Mouse (Mus musculus): ENCODE results near the gene Cc2d2b. TPM values are rescaled to one million over a fixed set of nuclear protein-coding genes. Genes with fewer than 3 reads are reported as not detected.

Gene Cc2d2b
- total RNA-seq, 2 experiments from 2014 or later, result not detected

DNA sequence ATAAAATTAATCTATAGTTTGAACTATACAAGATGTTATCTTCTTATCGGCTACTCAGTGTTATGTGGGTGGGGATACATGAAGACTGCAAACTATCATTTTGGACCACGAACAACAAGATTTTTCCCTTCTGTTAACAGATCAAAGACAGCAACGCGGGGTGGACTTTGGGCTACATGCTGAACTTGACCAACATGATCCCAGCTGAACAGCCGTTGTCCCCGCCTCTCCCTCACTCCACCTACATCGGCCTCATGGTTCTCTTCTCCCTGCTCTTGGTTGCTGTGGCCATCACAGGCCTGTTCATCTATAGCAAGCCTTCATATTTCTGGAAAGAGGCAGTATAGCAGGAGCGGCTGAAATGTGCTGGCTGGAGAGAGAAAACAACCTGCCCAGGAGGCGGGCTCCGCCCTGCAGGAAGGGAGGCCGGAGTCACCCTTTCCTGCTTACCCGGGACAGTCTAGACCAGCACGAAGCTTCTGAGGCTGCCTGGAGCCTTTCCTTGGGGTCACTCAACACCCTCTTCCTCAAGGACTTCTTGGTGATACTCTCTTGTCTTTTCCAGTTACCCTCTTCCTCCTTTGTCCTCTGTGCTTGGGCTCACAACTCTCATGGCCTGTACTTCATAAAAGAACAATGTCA is 9.7 kb upstream of the Cc2d2b start:
- no peak for ATAC-seq (replicated peaks; ENCODE audit: low FRiP score, poor library complexity, severe bottlenecking)

DNA sequence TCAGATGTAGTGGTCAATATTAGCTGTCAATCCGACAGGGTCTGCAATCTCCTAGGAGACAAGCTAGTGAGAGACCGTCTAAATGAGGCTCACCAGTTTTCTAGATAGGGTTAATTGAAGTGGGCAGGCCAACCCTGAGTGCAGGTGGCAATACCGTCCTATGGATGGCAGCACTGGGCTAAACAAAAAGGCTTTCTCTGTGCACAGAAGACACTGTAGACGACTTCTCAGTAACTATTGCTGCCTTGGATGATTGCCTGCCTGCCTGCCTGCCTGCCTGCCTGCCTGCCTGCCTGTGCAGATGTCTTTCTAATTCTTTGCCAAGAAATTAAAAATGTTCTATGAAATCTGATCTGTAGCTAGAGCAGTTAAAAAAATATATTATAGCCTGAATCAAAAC is 1.9 kb upstream of the Cc2d2b start:
- ATAC-seq (replicated peaks; ENCODE audit: low FRiP score, poor library complexity, severe bottlenecking), result 0 out of 2 replicates have a peak, but pooled peaks have one; percentile 45

DNA sequence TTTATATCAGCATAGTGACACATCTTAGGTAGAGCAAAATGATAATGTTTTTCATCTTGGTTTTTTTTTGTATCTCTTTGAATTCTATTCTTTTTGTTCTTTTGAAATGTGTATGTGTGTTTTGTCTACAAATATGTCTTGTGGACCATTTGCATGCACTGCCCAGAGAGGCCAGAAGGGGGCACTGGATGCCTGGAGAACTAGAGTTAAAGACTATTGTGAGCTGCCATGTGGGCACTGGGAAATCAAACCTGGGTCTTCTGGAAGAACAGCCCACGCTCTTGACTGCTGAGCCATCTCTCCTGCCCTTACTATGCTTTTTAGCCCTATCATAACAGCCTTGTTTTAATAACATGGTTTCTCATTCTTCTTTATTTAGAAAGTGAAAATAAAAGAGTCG is 5.8 kb downstream of the Cc2d2b start:
- peak; percentile 88 for ATAC-seq (replicated peaks; ENCODE audit: low FRiP score, poor library complexity, severe bottlenecking)

DNA sequence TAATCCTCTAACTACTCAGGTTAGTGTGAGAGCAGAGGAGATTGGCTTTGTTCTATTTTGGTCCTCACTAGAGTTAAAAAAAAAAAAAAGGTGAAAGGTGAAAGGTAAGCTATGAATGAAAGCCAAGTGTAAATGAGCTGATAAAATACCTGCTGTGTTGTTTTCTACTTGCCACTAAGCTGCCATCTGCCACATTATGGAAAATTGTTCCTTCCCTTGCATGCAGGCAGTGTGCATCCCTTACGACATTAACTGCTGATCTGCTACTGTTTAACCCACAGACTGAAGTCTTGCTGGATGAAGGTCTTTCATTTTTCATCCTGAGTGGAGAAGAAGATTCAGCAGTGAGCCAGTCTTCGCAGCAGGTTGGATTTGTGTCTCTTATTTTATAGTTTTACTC is 11.5 kb downstream of the Cc2d2b start:
- ATAC-seq (replicated peaks; ENCODE audit: low FRiP score, poor library complexity, severe bottlenecking), result no peak

DNA sequence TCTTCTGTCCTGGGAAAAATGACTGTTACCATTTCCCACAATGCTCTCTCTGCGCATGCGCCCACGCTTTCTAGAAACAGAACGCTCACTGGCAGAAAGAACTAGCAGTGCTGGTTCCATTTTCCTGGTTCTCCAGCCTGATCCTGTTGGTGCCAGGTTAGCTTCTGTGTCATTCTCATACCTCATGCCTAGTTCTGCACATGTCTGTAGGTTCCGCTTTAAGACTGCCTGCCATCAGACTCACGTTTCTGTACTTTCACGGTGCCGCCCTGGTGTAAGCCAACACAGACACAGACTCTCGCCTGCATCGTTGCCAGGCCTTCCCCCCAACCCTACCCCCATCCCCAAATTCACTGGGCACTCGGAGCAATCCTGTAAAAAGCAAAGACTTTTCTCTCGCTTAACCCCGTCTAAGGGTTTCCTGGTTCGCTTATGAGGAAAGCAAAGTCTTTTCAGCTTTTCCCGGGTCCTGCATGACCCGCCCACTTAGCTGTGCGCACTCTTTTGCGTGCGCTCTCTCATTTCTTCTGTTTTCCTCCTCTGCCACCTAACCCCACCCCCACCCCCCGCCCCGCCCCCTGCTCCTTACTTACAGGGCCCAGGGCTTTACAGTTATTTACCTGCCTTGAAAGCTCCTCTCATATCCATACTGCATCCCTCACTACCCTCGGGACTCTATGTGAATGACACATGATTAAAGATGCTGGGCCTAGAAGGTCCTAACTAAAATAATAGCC is 13.6 kb downstream of the Cc2d2b start:
- ATAC-seq (replicated peaks; ENCODE audit: low FRiP score, poor library complexity, severe bottlenecking), result peak; percentile 66; the same call in 1 of the 2 replicates

DNA sequence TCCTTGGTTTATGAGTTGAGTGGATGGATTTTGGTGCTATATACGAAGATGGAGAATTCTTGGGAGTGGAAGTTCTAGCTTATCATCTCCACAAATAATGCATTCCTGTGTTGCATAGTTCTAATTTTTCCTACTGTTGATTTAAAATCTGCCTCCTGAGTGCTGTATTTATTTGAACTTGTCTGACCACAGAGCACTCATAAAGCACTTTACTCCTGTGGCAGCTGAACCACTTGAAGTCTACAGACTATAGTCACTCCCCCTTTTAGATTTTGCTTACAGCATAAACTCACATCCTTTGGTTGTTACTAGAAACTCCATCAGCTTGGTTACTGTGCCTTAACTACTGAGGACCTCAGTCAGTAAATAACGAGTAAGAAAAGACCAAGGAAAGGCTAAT is 18.6 kb downstream of the Cc2d2b start:
- no peak for ATAC-seq (replicated peaks; ENCODE audit: low FRiP score, poor library complexity, severe bottlenecking)

DNA sequence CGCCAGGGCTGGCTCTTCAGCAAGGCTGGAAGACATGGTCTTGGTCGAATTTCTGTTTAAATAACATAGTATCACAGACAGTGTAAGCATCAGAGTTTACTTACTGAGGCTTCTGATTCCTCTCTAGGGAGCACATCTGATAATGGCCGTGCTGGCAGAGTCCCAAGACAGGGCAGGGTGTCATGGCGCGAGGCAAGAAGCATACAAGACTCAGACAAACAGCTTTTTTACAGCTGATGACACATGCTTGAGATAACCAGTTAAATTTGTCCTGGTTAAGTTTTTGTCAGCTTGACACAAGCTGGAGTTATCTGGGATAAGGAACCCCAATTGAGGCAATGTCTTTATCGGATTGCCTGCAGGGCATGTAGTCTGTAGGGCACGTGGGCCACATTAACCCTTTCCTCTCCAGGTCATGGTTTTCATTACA is 20.8 kb downstream of the Cc2d2b start:
- ATAC-seq (replicated peaks; ENCODE audit: low FRiP score, poor library complexity, severe bottlenecking), result peak; percentile 92

DNA sequence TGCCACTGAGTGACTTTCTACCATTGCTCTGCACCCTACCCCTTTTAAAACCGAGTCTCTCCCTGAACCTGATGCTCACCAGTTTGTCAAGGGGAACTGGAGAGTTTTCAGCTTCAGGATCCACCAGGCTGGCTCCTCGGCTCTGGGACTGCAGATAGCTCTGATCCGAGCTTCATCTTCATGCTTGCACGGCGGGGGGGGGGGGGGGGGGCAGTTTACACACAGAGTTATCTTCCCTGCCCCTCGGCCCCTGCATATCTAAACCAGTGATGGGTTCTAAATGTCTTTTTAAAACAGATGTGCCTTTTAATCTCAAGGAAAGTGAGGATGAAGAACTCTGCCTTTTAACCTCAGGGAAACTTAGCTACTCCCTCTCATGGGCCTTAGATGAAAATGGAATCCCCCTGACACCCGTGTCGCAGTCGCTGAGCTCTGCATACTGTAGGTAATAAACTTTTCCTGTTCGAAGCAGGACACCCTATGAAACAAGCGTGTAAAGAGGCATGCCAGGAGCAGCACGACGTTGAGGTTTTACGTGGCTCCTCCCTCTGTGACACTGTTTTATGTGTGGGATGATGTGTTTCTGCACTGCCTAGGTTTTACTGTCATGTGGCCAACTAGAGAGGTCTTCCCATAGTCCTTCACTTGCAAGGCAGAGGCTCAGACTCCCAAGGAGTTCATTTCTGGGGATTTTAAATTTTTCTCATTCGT is 39.6 kb downstream of the Cc2d2b start:
- ATAC-seq (replicated peaks; ENCODE audit: low FRiP score, poor library complexity, severe bottlenecking), result no peak

DNA sequence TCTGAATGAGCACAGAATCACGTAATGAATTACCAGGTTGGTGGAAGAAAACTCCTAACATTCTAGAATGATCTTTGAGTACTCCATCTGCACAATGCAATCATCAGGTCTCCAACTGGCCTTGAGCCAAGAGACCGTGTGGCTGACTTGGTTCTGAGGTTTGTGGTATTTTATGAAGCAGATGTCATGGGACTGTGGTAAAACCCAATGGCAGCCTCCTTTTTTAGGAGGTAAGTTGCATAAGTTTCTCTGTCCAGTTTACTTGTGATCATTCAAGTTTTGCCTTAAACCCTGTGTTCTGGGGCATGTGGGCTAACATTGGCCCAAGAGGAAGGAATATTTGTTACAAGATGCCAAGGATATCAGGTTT is 40.1 kb downstream of the Cc2d2b start:
- ATAC-seq (replicated peaks; ENCODE audit: low FRiP score, poor library complexity, severe bottlenecking), result no peak

DNA sequence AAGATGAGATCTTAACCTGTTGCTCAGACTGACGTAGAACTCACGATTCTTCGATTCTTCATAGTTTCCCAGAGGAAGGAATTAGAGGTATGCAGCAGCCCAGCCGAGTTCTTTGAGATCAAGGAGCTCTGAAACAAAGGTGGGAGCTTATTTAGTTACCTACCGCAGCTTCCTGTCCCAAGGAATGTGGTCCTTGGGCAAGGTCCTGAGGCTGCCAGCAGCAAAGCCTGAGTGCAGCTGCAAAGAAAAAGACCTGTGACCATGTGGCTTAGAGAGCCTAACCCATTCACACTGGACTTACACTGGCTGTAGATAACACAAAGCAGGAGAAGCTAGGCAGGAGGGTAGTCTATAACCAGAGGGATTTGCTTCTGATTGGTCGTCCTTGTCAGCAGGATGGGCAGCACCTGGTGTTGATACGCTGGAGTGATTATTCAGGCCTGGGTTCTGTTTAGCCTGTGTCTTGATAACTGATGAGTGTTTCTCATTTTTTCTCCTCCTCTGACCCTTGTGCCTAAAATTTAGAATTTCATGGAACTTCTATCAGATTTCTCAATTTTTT is 56.7 kb downstream of the Cc2d2b start:
- no peak for ATAC-seq (replicated peaks; ENCODE audit: low FRiP score, poor library complexity, severe bottlenecking)

DNA sequence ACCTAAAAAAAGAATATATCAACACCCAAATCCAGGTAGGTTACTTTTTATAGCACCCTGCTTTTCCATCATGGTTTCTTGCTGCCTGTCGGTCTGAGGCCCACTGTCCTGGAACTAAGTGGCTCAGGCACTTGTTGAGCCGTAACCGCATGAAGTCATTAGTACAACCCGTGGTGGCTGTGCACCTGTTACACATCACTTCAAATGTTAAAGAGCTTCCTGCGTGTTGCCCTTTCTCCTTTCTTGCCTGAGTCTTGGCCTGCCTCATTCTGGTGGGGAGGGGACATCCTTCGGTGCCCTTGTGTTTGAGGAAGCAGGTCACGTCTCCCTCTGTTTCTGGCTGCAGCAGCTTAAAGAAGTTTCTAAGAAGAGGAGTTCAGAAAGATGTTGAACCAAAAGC is 61.3 kb downstream of the Cc2d2b start:
- no peak for ATAC-seq (replicated peaks; ENCODE audit: low FRiP score, poor library complexity, severe bottlenecking)

DNA sequence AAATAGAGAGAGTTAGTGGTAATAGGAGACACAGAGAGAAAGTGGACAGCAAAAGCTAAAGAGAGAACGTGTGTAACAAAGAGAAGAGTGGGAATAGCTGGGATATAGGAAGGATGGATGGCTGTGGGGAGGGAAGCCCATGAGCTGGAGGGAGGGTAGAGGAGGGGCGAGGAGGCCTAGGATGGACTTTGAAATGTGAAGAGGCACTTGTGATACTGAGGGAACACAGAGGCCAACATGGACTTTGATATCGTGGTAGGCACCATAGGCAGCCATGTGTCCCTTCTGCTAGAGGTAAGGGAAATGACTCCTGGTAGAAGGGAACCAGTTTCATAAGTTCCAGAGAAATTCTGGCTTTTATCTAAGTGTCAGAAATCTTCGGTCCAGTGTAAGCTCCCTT is 63.3 kb downstream of the Cc2d2b start:
- no peak for ATAC-seq (replicated peaks; ENCODE audit: low FRiP score, poor library complexity, severe bottlenecking)

DNA sequence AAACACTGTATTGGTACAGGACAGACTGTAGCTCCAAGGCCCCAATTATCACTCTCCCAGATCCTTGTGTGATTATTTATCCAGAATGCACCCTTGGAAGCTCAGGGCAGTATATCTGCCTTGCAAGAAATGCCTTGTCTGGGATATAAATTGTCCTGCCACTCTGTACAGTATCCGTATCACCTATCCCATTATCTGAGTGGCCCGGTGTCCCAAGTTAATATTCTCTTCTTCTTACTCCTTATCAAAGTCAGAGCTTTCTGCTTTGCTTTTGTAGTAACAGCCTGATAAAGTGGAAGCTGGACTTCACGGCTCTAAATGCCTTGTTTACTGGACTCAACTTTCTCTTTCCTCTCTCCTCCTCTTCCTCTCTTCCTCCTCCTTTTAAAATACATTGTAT is 64.2 kb downstream of the Cc2d2b start:
- ATAC-seq (replicated peaks; ENCODE audit: low FRiP score, poor library complexity, severe bottlenecking), result peak; percentile 18

DNA sequence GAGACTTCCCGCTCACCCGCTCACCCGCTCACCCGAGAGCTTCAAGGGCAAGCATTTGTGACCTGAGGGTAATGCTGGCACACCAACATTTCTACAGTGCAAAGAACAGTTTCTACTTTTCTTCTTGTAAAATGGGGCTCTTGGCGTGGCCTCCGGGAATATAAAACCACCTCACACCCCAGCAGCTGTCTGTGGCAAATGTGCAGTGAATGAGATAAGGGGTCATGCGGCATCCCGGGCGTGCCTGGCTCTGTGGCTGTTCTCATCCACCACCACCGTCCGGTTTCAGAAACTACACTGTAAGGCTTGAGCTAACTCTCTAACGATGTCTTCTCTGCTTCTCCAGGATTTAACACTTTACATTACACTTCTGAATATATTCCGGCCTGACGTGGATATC is 64.8 kb downstream of the Cc2d2b start:
- peak; percentile 94 for ATAC-seq (replicated peaks; ENCODE audit: low FRiP score, poor library complexity, severe bottlenecking)

DNA sequence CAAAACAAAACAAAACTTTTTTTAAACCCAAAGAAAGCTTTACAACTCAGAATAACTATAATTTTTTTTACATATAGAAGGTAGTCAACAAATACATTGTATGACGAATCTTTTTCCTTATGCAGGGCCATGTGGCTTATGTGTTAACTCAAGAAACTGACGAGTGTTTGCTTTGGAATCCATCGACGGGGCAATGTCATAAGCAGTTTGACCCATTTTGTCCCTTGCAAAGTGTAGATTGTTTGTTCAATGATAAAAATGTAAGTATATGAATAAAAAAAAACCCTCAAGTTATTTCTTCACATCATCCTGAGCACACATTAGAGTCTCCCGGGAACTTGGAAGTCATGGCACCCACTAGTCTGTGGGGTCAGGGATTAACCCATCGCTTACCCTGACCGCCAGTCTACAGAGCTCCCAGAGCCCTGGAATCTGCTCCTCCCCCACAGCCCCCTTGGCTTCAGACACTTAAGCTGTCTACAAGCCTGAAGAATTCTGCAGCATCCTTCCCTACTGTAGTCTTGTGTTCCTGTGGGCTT is 67.2 kb downstream of the Cc2d2b start:
- no peak for ATAC-seq (replicated peaks; ENCODE audit: low FRiP score, poor library complexity, severe bottlenecking)

DNA sequence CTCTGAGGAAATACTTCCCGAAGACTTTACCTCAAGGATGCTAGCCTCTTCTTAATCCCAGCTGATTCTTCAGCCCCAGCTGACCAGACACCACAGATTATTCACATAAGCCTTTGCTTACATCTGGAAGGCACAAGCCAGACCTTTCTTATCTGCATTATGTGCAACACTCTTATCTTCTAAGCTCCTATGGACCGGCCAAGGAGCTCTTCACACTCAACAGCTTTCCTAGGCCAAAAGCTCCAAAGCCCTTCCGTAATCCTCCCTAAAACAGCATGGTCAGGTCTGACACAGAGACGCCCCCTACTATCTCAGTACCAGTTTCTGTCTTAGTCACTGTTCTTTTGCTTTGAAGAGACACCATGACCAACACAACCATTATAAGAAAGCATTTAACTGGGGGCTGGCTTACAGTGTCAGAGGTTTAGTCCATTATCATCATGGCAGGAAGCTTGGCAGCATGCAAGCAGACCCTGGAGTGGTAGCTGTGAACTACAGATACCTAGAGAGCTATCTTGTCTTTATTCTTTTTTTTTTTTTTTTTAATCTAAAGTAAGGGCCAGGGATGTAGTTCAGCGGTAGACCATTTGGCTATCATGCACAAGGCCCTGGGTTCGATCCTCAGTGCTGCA is 69.5 kb downstream of the Cc2d2b start:
- ATAC-seq (replicated peaks; ENCODE audit: low FRiP score, poor library complexity, severe bottlenecking), result 0 out of 2 replicates have a peak, but pooled peaks have one; percentile 13

DNA sequence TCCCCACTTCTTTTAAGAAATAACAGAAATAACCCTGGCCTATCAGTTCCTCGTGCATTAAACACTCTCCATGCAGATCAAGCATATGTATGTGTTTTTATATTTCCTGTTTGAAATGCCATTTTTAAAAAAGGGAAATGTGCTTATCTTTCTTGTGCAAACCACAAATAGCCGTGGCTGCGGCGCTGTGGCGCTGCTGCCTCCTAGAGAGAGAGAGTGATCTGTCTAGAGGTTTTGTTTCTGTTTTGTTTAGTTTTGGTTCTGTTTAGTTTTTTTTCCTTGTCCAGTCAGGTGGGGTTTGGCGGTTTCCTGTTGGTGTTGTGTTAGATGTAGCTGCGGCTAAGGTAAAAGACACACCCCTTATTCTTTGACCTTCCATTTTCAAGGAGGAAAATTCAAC is 70.2 kb downstream of the Cc2d2b start:
- peak; percentile 78 for ATAC-seq (replicated peaks; ENCODE audit: low FRiP score, poor library complexity, severe bottlenecking)

DNA sequence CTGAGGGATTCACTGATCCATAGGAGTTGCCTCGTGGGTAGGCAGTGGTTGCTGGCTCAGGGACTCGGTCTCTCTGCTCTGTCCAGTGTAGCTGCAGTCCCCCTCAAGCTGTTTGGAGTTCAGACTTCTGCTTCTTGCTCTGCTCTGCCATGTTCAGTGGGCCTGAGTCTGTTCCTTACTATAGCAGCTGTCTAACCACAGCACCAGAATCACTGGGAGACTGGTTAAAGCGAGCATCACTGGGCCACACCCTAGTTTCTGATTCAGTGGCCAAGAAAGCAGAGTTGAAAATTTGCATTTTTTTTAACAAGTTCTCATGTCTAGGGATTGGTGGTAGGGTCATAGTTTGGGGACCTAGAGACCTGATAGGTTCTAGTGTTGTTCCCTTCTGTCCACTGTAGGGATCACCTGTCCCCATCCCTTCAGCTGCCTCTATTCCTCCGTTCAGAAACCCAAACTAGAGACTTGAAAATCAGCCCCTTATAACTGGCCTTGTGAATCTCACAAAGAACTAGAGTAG is 72.8 kb downstream of the Cc2d2b start:
- ATAC-seq (replicated peaks; ENCODE audit: low FRiP score, poor library complexity, severe bottlenecking), result no peak

DNA sequence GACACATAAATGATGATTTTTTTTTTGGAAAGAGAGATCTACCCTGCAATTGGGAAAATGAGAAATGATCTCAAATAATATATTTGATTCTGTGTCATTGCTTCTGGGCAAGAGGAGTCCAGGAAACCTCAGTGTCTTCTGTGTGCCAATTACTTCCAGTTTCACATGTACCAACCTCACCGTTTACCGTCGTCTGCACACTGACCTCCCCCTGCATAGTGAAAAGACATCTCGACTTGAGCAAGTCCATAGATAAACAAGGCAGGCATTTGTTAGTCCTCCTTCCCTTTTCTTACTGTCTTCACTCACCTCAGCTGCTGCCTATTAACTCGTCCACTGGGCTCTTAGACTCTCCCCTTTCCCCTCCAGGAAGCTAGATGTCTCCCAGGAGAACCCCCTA is 77.1 kb downstream of the Cc2d2b start:
- no peak for ATAC-seq (replicated peaks; ENCODE audit: low FRiP score, poor library complexity, severe bottlenecking)

DNA sequence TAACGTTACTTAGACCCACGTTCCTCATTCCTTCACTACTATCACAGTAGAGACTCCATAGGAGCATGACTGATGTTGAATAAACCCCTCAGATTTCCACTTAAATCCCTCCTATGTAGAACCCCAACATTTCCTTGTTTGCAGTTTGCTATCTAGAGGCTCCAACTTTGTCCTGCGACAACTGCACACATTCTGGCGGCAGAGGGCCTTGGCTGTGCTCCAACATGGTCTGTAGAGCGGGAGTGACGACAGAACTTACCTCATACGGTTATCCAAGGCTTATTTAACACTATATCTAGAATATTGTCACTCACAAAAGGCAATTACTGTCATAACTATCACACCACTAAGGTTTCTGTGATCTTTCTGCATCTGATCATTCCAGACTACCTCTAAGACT is 78.2 kb downstream of the Cc2d2b start:
- ATAC-seq (replicated peaks; ENCODE audit: low FRiP score, poor library complexity, severe bottlenecking), result no peak

Data from erythroblast, adult 5-6 weeks (primary cell).